Mouse (Mus musculus) hematopoietic stem cell, adult 5-6 weeks (primary cell): Measurements from ENCODE around the gene Dohh. TPM values are rescaled to one million over a fixed set of nuclear protein-coding genes. Genes with fewer than 3 reads are reported as not detected.
A peak's percentile ranks its signal among the peaks of the same experiment; 100 is the strongest.

Experiments
- ATAC-seq, 2 experiments: fragments of 125-278 bp in 1 of 2; replicated peaks in 1 of 2; 2 replicates each; pipeline ENCODE4 v1.8.0; 2016 to 2017; ENCODE audit warnings: inconsistent platforms in 2 of 2, mild to moderate bottlenecking in 2 of 2, moderate number of reproducible peaks in 2 of 2, low read depth in 1 of 2, moderate TSS enrichment in 1 of 2; ENCODE audit not compliant: low FRiP score in 2 of 2, poor library complexity in 2 of 2, severe bottlenecking in 2 of 2, insufficient read depth in 1 of 2, low TSS enrichment in 1 of 2
- total RNA-seq: library from RNA; stranded (forward); fragments of 172-1452, 232-1000 nt; gene quantifications from 2 replicates; pipeline ENCODE4 v1.2.3, GENCODE M21; 2017

The Dohh gene
- total RNA-seq, 1 experiment from 2014 or later, result 15.3 TPM

DNA sequence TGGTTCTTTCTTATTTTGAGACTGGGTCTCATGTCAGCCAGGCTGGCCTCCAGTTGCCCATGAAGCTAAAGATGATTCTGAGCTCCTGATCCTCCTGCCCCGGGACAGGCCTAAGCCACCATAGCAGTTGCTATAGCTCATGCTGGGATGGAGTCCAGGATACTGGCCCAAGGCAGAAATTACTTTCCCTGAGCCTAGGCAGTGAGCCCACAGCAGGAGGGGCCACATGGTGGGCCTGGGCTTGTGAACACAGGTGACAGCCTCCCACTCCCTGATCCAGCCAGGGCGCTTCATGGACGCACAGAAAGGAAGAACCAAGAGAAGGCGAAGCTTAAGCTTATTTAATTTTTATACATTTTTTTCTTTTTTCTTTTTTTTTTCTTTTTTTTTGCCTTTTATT, 11.6 kb downstream of the Dohh start:
- ATAC-seq, result no peak

DNA sequence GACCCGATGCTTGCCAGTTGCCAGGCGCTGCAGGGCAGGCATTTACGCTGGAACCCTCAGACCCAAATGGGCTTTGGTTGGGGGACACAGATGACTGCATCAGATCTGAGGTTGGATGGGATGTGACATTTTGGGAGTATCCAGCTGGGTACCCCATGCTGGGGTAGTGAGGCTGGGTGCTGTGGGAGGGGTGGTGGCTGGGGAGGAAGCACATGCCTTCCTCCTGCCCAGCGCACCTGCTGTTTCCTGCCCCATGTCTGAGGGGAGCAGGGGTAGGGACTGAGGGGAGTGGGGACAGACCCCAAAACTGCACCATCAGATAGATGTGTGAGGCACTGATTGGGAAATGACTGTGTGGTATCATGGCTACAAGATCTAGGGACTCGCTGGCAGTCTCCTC, 12.5 kb downstream of the Dohh start:
- peak in 1 of 2 experiments; percentile 11; a peak in 1 of 4 replicates for ATAC-seq

DNA sequence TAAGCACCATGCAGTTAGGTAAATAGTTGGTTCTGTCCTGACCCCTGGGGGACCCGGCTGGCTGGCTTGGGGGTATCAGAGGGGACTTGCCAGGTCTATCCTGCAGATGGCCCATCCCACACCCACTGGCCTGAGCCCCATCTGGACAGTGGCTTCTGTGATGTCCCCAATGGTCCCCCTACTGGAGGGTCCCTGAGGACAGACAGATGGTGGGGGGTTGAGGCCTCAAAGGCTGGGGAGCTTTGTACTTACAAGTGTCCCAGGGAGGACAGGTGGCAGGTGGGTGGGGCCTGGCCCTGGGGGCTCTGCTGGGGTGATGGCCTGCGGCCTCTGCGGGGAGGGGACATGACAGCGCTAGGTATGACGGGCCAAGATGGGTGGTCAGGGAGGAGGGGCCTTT, 15.1 kb downstream of the Dohh start:
- no peak for ATAC-seq

DNA sequence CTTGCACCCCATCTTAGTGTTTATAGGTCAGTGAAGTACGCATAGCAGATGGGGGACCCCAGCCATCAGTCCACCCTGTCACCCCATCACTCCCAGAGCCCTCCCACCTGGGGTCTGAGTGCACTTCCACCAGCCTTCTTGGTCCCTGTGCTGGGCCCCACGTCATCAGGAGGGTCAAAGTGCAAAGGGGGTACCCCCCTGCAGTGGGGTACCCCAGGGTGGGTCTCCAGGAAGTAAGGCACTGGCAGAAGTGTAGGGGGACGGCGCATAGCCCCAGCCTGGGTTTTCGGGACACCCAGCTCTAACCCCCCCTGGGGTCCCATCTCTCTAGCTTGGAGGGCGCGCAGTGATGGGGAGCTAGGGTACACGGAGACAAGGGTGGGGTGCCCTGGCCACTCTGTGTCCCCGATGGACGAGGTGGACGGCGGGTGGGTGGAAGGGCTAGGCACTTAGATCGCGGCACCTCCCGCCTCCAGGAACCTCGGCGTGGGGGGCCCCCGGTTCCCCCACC, 15.6 kb downstream of the Dohh start:
- no peak for ATAC-seq

DNA sequence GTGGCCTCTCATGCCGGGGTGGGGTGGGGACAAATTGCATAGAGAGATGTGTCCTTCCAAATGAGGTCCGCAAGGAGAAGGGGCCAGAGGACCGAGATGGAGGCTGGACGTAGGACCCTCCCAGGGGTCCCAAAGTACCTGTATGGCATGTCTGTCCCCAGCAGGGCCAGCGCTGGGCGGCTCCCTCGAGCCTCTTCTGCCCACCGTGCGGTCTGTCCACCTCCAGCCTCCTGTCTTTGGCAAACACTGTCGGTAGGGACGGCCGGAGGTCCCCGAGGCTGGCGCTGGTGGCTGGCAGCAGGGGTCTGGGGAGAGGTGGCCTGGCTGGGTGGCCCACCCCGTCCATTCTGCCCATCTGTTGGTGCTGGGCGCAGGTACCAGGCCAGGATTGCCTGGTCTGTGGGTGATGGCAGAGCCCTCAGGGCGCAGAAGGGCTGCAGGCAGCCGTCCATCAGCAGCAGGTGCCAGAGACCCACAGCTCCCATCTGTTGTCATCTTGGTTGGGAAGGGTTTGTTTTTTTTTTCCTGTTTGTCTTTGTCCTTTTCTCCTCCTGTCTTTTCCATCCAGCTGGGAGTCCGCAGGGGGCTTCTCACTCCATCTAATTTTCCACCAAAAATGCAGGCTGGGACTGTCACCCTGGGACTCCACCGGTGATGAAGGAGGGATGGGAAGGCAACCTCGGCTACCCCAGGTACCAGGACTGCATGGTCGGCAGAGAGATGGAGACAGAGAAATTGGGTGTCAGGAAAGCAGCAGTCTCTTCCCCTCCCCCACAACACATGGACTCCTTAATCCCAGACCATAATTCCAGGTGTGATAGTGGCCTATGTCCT, 16.4 kb downstream of the Dohh start:
- ATAC-seq, result no peak

DNA sequence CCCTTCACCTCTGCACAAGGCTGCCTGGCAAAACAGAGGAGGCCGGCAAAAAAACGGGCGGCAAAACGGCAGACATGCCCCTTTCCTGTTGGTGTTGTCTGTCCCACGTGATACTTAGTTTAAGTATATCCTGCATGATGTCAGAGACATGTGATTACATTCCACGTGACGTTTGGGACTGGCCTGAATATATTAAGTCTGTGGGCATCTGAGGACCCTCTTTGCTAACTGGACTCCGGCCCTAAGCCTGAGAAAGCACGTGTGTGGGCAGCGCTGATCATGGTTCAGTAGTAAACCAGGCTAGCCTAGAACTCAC, 16.9 kb downstream of the Dohh start:
- ATAC-seq, result no peak

DNA sequence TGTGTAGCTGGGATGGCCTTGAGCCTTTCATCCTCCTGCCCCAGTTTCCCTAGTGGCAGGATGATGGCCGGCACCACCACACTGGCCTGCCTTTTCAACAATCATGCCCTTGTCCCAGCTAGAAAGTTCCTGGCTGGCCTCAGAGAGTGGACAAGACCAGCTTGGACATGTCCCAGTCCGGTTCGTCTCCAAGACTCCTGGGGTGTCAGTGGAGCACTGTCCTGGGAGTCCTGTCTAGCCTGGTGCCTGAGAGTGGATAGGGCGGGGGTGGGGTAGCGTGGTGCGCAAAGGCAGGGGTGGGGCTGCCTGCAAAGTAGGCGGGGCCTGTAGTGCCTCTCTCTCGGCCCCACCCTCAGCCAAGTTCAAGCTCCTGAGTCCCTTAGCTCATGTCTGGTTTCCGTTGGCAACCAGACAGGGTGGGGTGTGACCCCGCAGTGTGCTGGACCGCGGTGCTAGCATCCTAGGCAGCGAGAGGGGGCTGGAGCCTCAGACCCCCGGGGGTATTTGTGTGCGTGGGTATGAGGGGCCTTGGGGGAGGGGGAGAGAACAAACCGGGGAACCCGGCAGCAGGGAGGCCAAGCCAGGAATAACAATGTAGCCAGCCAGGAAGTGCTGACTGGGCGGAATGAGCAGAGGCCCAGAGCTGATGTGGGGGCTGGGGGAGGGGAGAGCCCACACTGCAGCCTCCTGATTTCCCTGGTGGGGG, 17.4 kb downstream of the Dohh start:
- peak in 1 of 2 experiments; percentile 14; a peak in 1 of 4 replicates for ATAC-seq

DNA sequence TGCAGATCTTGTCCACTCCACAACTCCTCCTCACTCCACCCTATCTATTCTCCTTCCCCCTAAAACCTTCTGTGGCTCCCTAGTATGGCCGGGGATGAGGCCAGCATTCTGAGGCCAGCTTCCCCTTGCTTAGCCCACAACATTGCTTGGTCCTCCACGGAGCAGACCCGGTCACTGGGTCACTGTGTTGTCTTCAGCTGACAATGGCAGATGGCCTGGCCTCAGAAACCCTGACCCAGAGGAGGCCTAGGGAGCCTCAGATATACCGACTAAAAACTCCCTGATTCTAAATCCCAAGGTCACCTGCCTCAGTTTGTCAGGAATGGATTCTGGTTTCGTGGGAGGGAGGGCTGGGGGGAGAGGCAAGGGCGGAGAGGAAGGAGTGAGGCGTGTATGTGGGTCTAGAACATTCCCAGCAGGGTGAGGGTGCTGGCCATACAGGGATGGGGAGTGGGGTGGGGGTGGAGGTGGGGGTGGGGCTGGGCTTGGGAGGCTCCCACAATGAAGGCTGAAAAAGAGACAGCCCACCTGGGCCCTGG, 18.1 kb downstream of the Dohh start:
- ATAC-seq, result no peak

DNA sequence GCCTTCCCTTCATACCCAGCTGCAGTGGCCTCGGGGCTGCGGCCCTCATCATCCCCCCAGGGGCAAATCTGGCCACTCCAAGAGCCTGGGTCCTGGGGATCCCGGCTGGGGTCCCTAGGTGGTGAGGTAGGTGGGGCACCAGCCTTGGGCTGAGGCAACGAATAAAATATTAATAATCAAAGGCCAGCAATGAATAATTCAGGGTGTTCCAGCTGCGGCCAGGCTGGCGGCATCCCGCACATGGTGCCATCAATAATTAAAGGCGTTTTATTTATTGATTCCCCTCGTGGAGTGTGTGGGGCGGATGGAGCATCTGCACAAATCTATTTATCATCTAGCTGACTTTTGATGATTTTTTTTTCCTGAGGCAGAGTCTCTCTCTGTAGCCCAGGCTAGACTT, 19.3 kb downstream of the Dohh start:
- no peak for ATAC-seq

DNA sequence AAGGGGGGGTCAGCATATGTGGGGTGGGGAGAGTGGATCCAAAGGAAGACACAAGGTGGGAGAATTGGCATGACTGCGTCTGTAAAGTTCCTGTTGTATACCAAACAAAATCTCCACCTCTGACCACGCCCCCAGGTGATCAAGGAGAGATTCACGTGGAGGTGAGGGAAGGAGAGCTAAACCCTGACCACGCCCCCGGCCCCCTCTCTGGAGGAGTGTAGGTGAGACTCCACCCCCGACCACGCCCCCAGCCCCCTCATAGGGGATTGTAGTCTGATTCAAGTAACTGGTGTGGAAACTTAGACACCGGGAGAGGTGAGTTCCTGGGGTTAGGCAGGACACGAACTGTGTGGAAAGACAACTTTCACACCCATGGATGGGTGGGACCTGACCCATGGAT, 19.9 kb downstream of the Dohh start:
- no peak for ATAC-seq

DNA sequence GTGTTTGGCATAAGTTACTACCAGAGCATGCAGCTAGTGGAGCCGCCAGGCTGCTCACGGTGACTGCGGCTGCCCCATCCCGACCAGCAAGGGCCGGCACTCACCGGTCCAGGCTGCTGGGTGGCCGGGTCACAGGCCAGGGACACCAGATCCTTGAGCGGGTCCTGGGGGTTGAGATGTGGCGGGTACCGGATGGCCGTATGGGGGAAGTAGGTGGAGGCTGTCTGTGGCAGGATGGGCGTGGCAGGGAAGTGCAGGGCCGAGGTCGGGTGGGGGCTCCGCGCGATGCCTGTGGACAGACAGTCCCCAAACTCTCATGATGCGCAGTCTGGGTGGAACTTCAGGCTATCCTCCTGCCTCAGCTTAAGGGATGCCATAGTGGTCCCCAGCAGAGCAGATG, 20.5 kb downstream of the Dohh start:
- ATAC-seq, result no peak

DNA sequence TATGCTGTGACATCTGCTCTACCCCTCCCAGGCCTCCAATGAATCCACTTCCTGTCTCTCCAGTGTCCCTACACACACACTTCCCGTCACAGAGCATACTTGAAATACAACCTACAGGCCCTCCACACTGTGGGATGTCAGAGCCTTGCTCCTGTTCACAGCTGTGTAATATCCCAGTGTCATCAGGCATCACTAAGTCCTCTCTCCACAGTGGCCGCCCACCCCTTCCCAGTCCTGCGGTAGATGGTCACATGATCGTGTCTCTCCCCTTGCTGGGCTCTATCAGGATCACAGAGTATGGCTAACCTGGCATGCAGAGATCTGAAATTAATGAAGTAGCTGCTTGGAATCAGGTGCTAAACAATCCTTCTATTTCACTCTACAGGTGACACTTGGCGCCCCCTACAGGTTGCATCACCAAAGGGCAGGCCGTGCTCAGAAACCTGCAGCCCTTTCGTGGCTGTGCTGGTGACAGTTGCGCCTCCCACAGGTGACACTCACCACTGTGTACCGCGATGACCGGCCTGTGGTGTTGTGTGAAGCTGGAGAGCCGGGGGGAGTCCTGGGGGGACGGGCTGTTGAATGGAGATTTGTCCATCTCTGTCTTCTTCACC, 21.5 kb downstream of the Dohh start:
- ATAC-seq, result no peak

DNA sequence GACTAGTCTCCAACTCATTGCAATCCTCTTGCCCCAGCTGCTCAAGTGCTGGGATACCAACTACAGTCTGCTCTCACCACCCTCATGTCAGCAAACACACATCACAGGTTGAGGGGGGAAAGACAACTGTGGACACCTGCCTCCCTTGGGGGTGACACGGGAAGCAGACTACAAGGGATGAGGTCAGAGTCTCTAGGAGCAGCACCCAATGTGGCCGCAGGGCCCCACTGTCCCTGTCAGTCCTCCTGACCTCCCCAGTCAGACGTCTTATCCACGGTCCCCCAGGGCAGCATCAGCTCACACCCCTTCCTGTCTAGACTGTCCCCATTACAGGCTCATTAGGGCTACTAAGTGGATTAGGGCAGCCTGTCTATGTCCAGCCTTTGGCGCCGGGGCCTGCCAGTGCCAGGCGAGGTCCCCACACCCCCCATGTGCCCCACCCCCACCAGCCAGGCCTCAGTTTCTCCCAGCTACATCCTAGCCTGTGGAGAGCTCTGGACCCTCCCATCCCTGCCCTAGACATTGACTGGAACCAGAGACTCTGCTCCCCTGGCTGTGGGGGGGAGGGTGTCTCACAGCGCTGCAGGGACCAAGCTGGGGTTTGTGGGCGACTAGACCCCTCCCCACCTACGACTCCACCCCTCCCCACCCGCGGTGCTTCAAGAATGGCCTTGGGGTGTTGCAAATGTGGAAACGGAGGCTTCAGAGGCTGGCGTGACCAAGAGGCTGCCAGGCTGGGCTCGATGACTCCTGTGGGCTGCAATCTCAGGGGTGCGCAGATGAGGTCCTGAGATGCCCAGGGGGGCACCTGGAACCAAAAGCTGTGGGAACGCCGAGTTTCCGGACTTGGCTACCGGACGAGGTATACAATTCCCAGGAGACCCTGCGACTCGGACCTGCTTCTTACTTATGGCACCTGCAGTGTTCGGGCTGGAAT, 22.5 kb downstream of the Dohh start:
- no peak for ATAC-seq

DNA sequence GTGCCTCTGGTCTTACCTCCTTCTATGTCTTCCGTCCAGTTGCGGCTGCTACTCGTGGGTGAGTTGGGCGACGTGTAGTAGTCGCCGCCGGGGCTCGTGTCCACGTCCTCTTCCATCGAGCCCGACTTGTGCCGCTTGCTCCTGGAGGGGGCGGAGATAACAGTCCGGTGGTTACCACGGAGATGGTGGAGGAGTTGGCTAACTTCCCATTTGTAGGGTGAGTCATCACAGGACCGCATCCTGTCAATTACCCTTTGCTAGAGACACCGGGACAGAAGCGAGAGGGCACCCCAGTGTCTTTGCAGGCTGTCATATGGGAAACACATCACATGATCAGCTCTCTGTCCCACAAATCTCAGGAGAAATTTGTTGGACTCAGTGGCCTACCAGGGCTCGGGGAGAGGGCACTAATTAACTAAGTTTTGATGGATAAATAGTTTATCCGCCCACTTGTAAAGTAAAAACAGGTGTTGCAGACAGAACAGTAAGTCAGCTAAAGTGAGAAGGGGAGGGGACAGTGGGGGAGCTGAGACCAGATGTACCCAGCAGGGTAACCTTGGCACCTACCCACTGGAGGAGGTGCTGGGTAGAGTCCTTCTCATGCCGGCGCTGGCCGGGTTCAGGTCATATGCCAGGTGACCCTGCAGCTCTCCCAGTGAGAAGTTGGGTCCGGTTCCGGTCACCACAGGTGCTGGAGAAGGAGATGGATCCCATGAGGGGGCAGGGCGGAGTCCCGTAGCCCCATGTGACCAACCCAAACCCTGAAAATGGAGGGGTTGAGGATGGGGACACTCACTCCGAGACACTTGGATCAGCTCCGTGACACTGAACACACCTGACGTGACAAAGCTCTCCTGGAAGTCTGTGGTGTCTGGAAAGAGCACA, 23.6 kb downstream of the Dohh start:
- ATAC-seq, result peak; percentile 62 to 63

DNA sequence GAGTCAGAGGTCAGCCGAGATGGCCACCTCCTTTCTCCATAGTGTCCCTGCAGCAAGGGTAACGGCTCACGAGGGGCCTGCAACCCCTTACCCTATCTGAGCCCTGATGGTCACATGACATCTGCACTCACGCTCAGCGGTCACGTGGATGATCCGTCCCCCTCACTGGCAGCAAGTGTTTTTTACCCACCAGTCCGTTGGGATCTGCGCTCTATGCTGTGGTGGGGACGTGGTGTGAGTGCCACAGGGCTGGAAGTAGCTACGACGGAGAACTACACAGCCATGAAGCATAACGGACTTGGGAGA, 24.1 kb downstream of the Dohh start:
- ATAC-seq, result no peak

DNA sequence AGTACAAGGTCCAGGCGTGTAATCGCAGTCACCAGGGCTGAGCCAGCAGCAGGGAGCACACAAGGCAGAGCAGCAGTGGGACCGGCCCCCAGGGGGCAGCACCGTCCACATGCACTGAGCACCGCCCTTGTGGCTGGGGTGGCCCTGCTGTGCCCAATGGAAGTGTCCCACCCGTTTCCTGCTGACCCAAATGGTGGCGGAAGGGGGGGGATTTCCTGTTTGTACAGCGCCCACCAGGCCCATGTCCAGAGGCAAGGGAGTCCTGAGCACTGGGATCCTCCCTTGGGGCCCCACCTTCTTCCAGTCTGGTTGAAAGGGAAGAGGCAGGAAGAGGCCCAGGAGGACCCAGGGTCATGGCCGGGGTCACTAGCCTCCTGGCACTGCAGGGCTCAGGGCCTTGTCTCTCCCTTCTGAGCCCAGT, 24.7 kb downstream of the Dohh start:
- peak; percentile 40 to 58 for ATAC-seq
